Mouse (Mus musculus) intestine, embryonic 16.5 days (tissue): ENCODE results near the gene Zcchc4. TPM values are rescaled to one million over a fixed set of nuclear protein-coding genes. Genes with fewer than 3 reads are reported as not detected.
"Not testable (repeated sequence)": the region's sequence is repeated elsewhere in the genome, so short reads cannot be mapped to it uniquely, and the experiment has no call there.

ENCODE experiments used
- ATAC-seq: fragments of 200-750 bp; cut with Nextera tagmentation; 2 replicates; pipeline ENCODE4 v1.8.0; 2017; ENCODE audit warnings: moderate TSS enrichment, moderate library complexity
- H3K27ac ChIP-seq: fragments of 300-500 bp; sonication (generic); 2 replicates; pipeline ENCODE4 v1.5.1; 2014; ENCODE audit warnings: mild to moderate bottlenecking, low read length
- H3K27me3 ChIP-seq: fragments of 300-500 bp; sonication (generic); replicated peaks from 2 replicates; pipeline ENCODE4 v1.6.1; 2014; ENCODE audit warnings: low read length, control low read depth, mixed read lengths; ENCODE audit not compliant: control insufficient read depth, insufficient read depth
- H3K36me3 ChIP-seq: fragments of 300-500 bp; sonication (generic); 2 replicates; pipeline ENCODE4 v1.6.1; 2014; ENCODE audit warnings: low read length, control low read depth; ENCODE audit not compliant: control insufficient read depth, insufficient read depth
- H3K4me1 ChIP-seq: fragments of 300-500 bp; sonication (generic); 2 replicates; pipeline ENCODE4 v1.6.1; 2014; ENCODE audit warnings: low read length, control low read depth, mixed read lengths; ENCODE audit not compliant: control insufficient read depth, insufficient read depth
- H3K4me2 ChIP-seq: fragments of 300-500 bp; sonication (generic); 2 replicates; pipeline ENCODE4 v1.6.1; 2014; ENCODE audit warnings: low read depth, low read length, control low read depth
- H3K4me3 ChIP-seq: fragments of 300-500 bp; sonication (generic); 2 replicates; pipeline ENCODE4 v1.5.1; 2014; ENCODE audit warnings: mild to moderate bottlenecking, low read length
- H3K9ac ChIP-seq: fragments of 300-500 bp; sonication (generic); 2 replicates; pipeline ENCODE4 v1.6.1; 2014; ENCODE audit warnings: low read depth, low read length
- H3K9me3 ChIP-seq: fragments of 300-500 bp; sonication (generic); 2 replicates; pipeline ENCODE4 v1.6.1; 2016; ENCODE audit warnings: low read length, control low read depth; ENCODE audit not compliant: control insufficient read depth
- WGBS: fragments of 180-500 bp; shearing (Covaris S2); extraction: QIAGEN DNeasy Blood & Tissue Kit; methylation state at CpG from one replicate; pipeline ENCODE4 v1.1.7; 2014; 5-methylcytosine and 5-hydroxymethylcytosine counted together
- polyA plus RNA-seq: library from polyadenylated mRNA; unstranded; fragments of >200 nt; fragmentation: Nextera tagmentation; extraction: Ambion mirVana; gene quantifications from 2 replicates; pipeline ENCODE4 v1.2.1, GENCODE M21; 2015

Zcchc4 gene
- polyA plus RNA-seq, 1 experiment from 2014 or later: 11.6 TPM

GRCm38 (mm10) chr5:52753146-52753545 is 22.1 kb upstream of the Zcchc4 start:
- Histone ChIP-seq H3K4me2 (no peak overlapping the region), H3K27ac (no peak overlapping the region), H3K4me3 (no peak overlapping the region), H3K9me3 (no peaks in the 10 kb centered on the region), H3K9ac (no peak overlapping the region), H3K4me1 (no peaks in the 10 kb centered on the region), H3K27me3 (no peaks in the 10 kb centered on the region), H3K36me3 (peaks cover 5% of the 10 kb centered on the region; the same call in 1 of the 2 replicates)
- WGBS: 78% methylated on average over 9 of the region's 9 CpGs
- no peak for ATAC-seq

- Histone ChIP-seq H3K4me1 (no peaks in the 10 kb centered on the region), H3K9ac (no peak overlapping the region), H3K4me2 (no peak overlapping the region), H3K27ac (no peak overlapping the region), H3K36me3 (peaks cover 5% of the 10 kb centered on the region; the same call in 1 of the 2 replicates), H3K9me3 (no peaks in the 10 kb centered on the region), H3K27me3 (no peaks in the 10 kb centered on the region), H3K4me3 (no peak overlapping the region)
- no peak for ATAC-seq
These were observed 21.0 kb upstream of the Zcchc4 start for GRCm38 (mm10) chr5:52754196-52754595.

- H3K9ac ChIP-seq: no peak overlapping the region
- H3K27me3 ChIP-seq: no peaks in the 10 kb centered on the region
- H3K4me2 ChIP-seq: no peak overlapping the region
- peaks cover 5% of the 10 kb centered on the region; the same call in 1 of the 2 replicates for H3K36me3 ChIP-seq
- no peak overlapping the region for H3K4me3 ChIP-seq
- ATAC-seq: no peak
- WGBS: 92% methylated on average over 3 of the region's 3 CpGs
- H3K27ac ChIP-seq: no peak overlapping the region
- H3K4me1 ChIP-seq: no peaks in the 10 kb centered on the region
- no peaks in the 10 kb centered on the region for H3K9me3 ChIP-seq
These were observed 19.9 kb upstream of the Zcchc4 start for GRCm38 (mm10) chr5:52755337-52755736.

GRCm38 (mm10) chr5:52755989-52756388 is 19.2 kb upstream of the Zcchc4 start:
- H3K27ac ChIP-seq: no peak overlapping the region
- no peak overlapping the region for H3K4me2 ChIP-seq
- H3K9me3 ChIP-seq: no peaks in the 10 kb centered on the region
- H3K27me3 ChIP-seq: no peaks in the 10 kb centered on the region
- ATAC-seq: no peak
- H3K4me3 ChIP-seq: no peak overlapping the region
- H3K4me1 ChIP-seq: no peaks in the 10 kb centered on the region
- 87% methylated on average over 6 of the region's 6 CpGs for WGBS
- H3K36me3 ChIP-seq: peaks cover 6% of the 10 kb centered on the region
- no peak overlapping the region for H3K9ac ChIP-seq

- no peak for ATAC-seq
- no peak overlapping the region for H3K9ac ChIP-seq
These were observed 12.6 kb upstream of the Zcchc4 start for GRCm38 (mm10) chr5:52762586-52762985.

GRCm38 (mm10) chr5:52774267-52774666 is 942 bp upstream of the Zcchc4 start:
- H3K27me3 ChIP-seq: no peaks in the 10 kb centered on the region
- H3K4me3 ChIP-seq: no peak overlapping the region
- ATAC-seq: no peak
- H3K4me2 ChIP-seq: no peak overlapping the region
- no peak overlapping the region for H3K27ac ChIP-seq
- H3K9ac ChIP-seq: no peak overlapping the region
- peaks cover 6% of the 10 kb centered on the region; the same call in 1 of the 2 replicates for H3K36me3 ChIP-seq
- WGBS: 87% methylated on average over 5 of the region's 5 CpGs
- H3K9me3 ChIP-seq: no peaks in the 10 kb centered on the region
- H3K4me1 ChIP-seq: no peaks in the 10 kb centered on the region

More at GRCm38 (mm10) chr5:52762586-52762985, 12.6 kb upstream of the Zcchc4 start:
- Histone ChIP-seq H3K9me3 (no peaks in the 10 kb centered on the region), H3K4me3 (no peak overlapping the region), H3K36me3 (peaks cover 2% of the 10 kb centered on the region; the same call in 1 of the 2 replicates), H3K27ac (no peak overlapping the region), H3K4me2 (no peak overlapping the region), H3K27me3 (no peaks in the 10 kb centered on the region), H3K4me1 (no peaks in the 10 kb centered on the region)
- 78% methylated on average over 7 of the region's 7 CpGs for WGBS

GRCm38 (mm10) chr5:52776466-52777354 is 1.5 kb downstream of the Zcchc4 start:
- not testable (repeated sequence) for H3K9ac ChIP-seq, H3K4me3 ChIP-seq, H3K4me2 ChIP-seq, H3K36me3 ChIP-seq, H3K4me1 ChIP-seq, ATAC-seq, H3K27ac ChIP-seq, H3K27me3 ChIP-seq, H3K9me3 ChIP-seq
- WGBS: 88% methylated on average over 8 of the region's 8 CpGs

GRCm38 (mm10) chr5:52782523-52783250 is 7.5 kb downstream of the Zcchc4 start:
- H3K4me1 ChIP-seq: no peaks in the 10 kb centered on the region
- H3K27ac ChIP-seq: peak overlapping the region; percentile 66; the same call in 1 of the 2 replicates
- ATAC-seq: peak; percentile 97
- 4% methylated on average over 37 of the region's 37 CpGs for WGBS
- H3K27me3 ChIP-seq: no peaks in the 10 kb centered on the region
- H3K9me3 ChIP-seq: no peaks in the 10 kb centered on the region
- peak overlapping the region; percentile 77 for H3K4me3 ChIP-seq
- peak overlapping the region; percentile 61 for H3K4me2 ChIP-seq
- H3K9ac ChIP-seq: peak overlapping the region; percentile 85
- H3K36me3 ChIP-seq: no peaks in the 10 kb centered on the region

- Histone ChIP-seq H3K4me3 (peak overlapping the region; percentile 77), H3K27me3 (no peaks in the 10 kb centered on the region), H3K9me3 (no peaks in the 10 kb centered on the region), H3K4me1 (no peaks in the 10 kb centered on the region), H3K27ac (peak overlapping the region; percentile 66; the same call in 1 of the 2 replicates), H3K4me2 (peak overlapping the region; percentile 61), H3K36me3 (no peaks in the 10 kb centered on the region), H3K9ac (peak overlapping the region; percentile 85)
- 0% methylated on average over 9 of the region's 9 CpGs for WGBS
- no peak; the same call in 1 of the 2 replicates for ATAC-seq
These were observed 8.0 kb downstream of the Zcchc4 start for GRCm38 (mm10) chr5:52783251-52783620.
